Mouse (Mus musculus) embryonic fibroblast, embryonic 13.5 days (primary cell): ENCODE results near the gene Anxa9.

ENCODE experiments used
- CTCF ChIP-seq: IDR thresholded peaks from 2 replicates; pipeline ENCODE4 v1.5.1; 2011; ENCODE audit warnings: mild to moderate bottlenecking, control low read depth, low read length, moderate library complexity, borderline replicate concordance; ENCODE audit not compliant: insufficient read depth
- POLR2A ChIP-seq: IDR thresholded peaks from 2 replicates; pipeline ENCODE4 v1.6.1; 2011; ENCODE audit warnings: low read depth, mild to moderate bottlenecking, control low read depth, low read length, moderate library complexity

GRCm38 (mm10) chr3:95277149-95277551 lies 29.8 kb downstream of the Anxa9 start:
- TF ChIP-seq CTCF = no peak
- TF ChIP-seq POLR2A = no peak
